Comparison of ENCODE assay signal across 22 mouse cellular contexts in the genomic region with DNA sequence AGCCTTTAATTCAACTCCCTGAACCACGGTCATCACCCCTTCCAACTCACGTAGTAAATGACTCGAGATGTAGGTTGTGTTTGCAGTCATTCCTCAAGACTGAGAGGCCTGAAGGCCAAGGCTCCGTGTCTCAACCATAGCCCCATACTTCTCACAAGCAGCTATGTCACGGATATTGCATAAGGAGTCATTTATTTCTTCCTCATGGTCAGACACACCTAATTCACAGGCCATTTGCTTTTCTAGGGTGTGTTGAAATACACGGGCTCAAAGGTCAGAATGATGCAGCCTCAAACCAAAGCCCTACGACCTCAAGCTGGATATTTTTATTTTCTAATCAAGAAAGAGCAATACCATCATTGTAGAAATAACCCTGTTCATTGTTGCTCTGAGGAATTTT. TPM values are rescaled to one million over a fixed set of nuclear protein-coding genes. Genes with fewer than 3 reads are reported as not detected.
DNase-seq lines count a peak whose midpoint lies in the region; ATAC-seq and TF ChIP-seq lines count a peak whose summit lies in the region.
"Had no signal": no experiment of that assay in that cellular context is flagged by ENCODE, and none has a peak within 500 bp of the region (broad histone marks: within the 10 kb centered on the region; RNA-seq: fewer than 3 reads in every experiment).

No protein-coding gene starts in this region.

- H3K4me1 ChIP-seq in small intestine, adult 2 months (ENCODE audit: control insufficient read depth, insufficient read depth, insufficient read length, low read length) = peaks cover 19% of the 10 kb centered on the region; the same call in 1 of the 2 replicates
- H3K4me1 ChIP-seq in hindbrain, embryonic 14.5 days (replicated peaks; ENCODE audit: control insufficient read depth, insufficient read depth, low read length) = no peaks in the 10 kb centered on the region; the same call in 1 of the 2 replicates

- peak overlapping the region; percentile 72 for H3K27ac ChIP-seq in small intestine, adult 2 months (ENCODE audit: insufficient read depth, low read depth, low read length)
- H3K27ac ChIP-seq in hindbrain, embryonic 14.5 days = no peak overlapping the region
- H3K27ac ChIP-seq: embryonic facial prominence, embryonic 13.5 days; forebrain, embryonic 13.5 days; heart, adult 2 months; hindbrain, embryonic 10.5 days had no signal

- H3K4me3 ChIP-seq in small intestine, adult 2 months (ENCODE audit: low read depth, low read length) = no peak overlapping the region
- H3K4me3 ChIP-seq in hindbrain, embryonic 14.5 days (replicated peaks; ENCODE audit: low read length) = no peak overlapping the region
- H3K4me3 ChIP-seq: embryonic facial prominence, embryonic 13.5 days; forebrain, embryonic 13.5 days; heart, adult 2 months; heart, embryonic 12.5 days; hindbrain, embryonic 10.5 days had no signal

- no peaks in the 10 kb centered on the region for H3K27me3 ChIP-seq in small intestine, adult 2 months (ENCODE audit: control insufficient read depth, insufficient read depth, low read length)
- no peaks in the 10 kb centered on the region for H3K27me3 ChIP-seq in hindbrain, embryonic 14.5 days (ENCODE audit: control insufficient read depth, insufficient read depth, low read length)
- H3K27me3 ChIP-seq: embryonic facial prominence, embryonic 13.5 days; forebrain, embryonic 13.5 days; heart, embryonic 12.5 days; Patski had no signal

- 27% methylated on average over 7 of the region's 7 CpGs for WGBS in large intestine, adult 2 months
- 34% methylated on average over 7 of the region's 7 CpGs for WGBS in small intestine, adult 2 months
- 89% methylated on average over 7 of the region's 7 CpGs for WGBS in hindbrain, embryonic 14.5 days

- no peak for TF ChIP-seq CTCF in small intestine, adult 2 months (IDR thresholded peaks at IDR 0.05; ENCODE audit: extremely low read depth, insufficient read length, insufficient replicate concordance, low read depth, low read length)

- no peak for TF ChIP-seq POLR2A in small intestine, adult 2 months (IDR thresholded peaks at IDR 0.05; ENCODE audit: low read depth, low read length)

- no peak overlapping the region for H3K9ac ChIP-seq in hindbrain, embryonic 14.5 days
- H3K9ac ChIP-seq: embryonic facial prominence, embryonic 13.5 days; forebrain, embryonic 13.5 days; forebrain, postnatal 0 days; heart, embryonic 12.5 days had no signal

- H3K4me2 ChIP-seq in hindbrain, embryonic 14.5 days (replicated peaks) = no peak overlapping the region
- H3K4me2 ChIP-seq: embryonic facial prominence, embryonic 13.5 days; forebrain, embryonic 13.5 days; heart, embryonic 12.5 days had no signal

- no peaks in the 10 kb centered on the region for H3K36me3 ChIP-seq in small intestine, adult 2 months (ENCODE audit: control insufficient read depth, insufficient read depth, low read length)
- no peaks in the 10 kb centered on the region for H3K36me3 ChIP-seq in hindbrain, embryonic 14.5 days (replicated peaks; ENCODE audit: control insufficient read depth, insufficient read depth)
- H3K36me3 ChIP-seq: embryonic facial prominence, embryonic 13.5 days; heart, embryonic 12.5 days; hindbrain, embryonic 10.5 days had no signal

- ATAC-seq in granulocyte monocyte progenitor cell, adult 5-6 weeks (replicated peaks; ENCODE audit: poor library complexity, severe bottlenecking) = peak; percentile 12
- no peak for ATAC-seq in hindbrain, embryonic 14.5 days (ENCODE audit: low FRiP score)
- ATAC-seq: forebrain, embryonic 13.5 days; forebrain, postnatal 0 days; hindbrain, embryonic 16.5 days; inflammation-experienced regulatory T-cells, adult 6 months; Patski had no signal

- no peaks in the 10 kb centered on the region for H3K9me3 ChIP-seq in hindbrain, embryonic 14.5 days (ENCODE audit: control insufficient read depth, low read length)
- H3K9me3 ChIP-seq: embryonic facial prominence, embryonic 13.5 days; forebrain, embryonic 13.5 days; heart, embryonic 12.5 days; hindbrain, embryonic 10.5 days had no signal

- DNase-seq in heart, adult 11 months = peak; percentile 59
- DNase-seq in heart, adult 8-10 months (ENCODE audit: low spot score) = no peak
- peak; percentile 59 for DNase-seq in large intestine, adult 2 months (ENCODE audit: low read depth, low spot score)
- no peak for DNase-seq in lung, postnatal 36 days
- DNase-seq in lung, postnatal 25 days (ENCODE audit: low spot score) = no peak
- DNase-seq in hindbrain, embryonic 14.5 days (ENCODE audit: low spot score) = no peak
- DNase-seq: adrenal gland, postnatal 10 days; cerebellum, adult 11-12 months; cerebellum, adult 9-11 months; cerebellum, postnatal 36 days; forebrain, postnatal 0 days; gastrocnemius, postnatal 25 days; heart, adult 2 months had no signal

RNA-seq across cellular contexts. Expression of a gene that starts 2.5 kb away (rescaled TPM):
- total RNA-seq in heart, adult 8-10 months (2022) = 100 to 1,000 TPM; 103 to 128 (median 108) TPM
- 21.4 and 27.0 TPM in 2 replicates for total RNA-seq in granulocyte monocyte progenitor cell, adult 5-6 weeks (2014; fragmentation: Nextera tagmentation)
- 14.1 and 18.5 TPM in 2 replicates for total RNA-seq in granulocyte monocyte progenitor cell, adult 5-6 weeks (2017)
- polyA plus RNA-seq in large intestine, adult 2 months (2012; rRNA removed) = 10.0 and 14.8 TPM in 2 replicates
- polyA plus RNA-seq in small intestine, adult 2 months (2012; rRNA removed) = 4.9 and 5.6 TPM in 2 replicates
- 4.7 and 5.3 TPM in 2 replicates for polyA plus RNA-seq in hindbrain, embryonic 14.5 days (2014; fragmentation: Nextera tagmentation; extraction: Ambion mirVana)

Comparison
In these comparisons a context has a peak if more than half of its experiments do, and no peak if none do; other contexts are left out.
1. DNase-seq: peak in heart, adult 11 months (single experiment) and large intestine, adult 2 months (single experiment); none in heart, adult 8-10 months (single experiment), lung, postnatal 36 days (single experiment), lung, postnatal 25 days (single experiment) and hindbrain, embryonic 14.5 days (single experiment).